Mouse (Mus musculus) testis, adult 2 months (tissue): ENCODE results near the gene Ppp2r2c.

ENCODE experiments used
- CTCF ChIP-seq: fragments of 200-500 bp; IDR thresholded peaks from 2 replicates; pipeline ENCODE4 v1.5.1; 2012; ENCODE audit warnings: low read depth, mild to moderate bottlenecking, inconsistent platforms, low read length, moderate library complexity; ENCODE audit not compliant: control insufficient read depth, insufficient read depth, insufficient replicate concordance
- POLR2A ChIP-seq: fragments of 200-500 bp; IDR thresholded peaks from 2 replicates; pipeline ENCODE4 v1.6.1; 2012; ENCODE audit warnings: low read depth, mild to moderate bottlenecking, inconsistent platforms, low read length, moderate library complexity; ENCODE audit not compliant: control insufficient read depth

DNA sequence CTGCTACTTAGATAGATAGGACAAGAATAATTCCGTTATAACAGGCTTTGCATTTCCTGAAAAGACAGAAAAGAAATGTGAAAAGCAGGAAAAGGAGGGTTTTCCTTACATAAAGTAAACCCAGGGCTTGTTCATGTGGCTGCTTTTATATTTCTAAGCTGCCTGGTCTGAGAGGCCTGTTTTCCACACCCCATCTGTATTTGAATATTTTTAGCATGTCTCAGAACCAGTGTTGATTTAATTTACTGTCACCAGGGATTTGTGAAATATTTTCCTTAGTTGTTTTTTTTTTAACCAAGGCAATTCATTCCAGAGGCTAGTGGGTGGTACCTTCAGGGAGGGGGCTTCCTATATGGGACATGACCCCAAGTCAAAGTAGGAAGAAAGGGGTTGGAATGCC is 26.6 kb upstream of the Ppp2r2c start:
- TF ChIP-seq POLR2A, result no peak
- no peak for TF ChIP-seq CTCF
